Mouse (Mus musculus) testis, postnatal 10 days (tissue): ENCODE results near the gene Ndufaf3.
A peak's percentile ranks its signal among the peaks of the same experiment; 100 is the strongest.

ENCODE experiments used
- DNase-seq: peaks from one replicate; pipeline ENCODE4 v3.0.0; 2021; ENCODE audit warnings: low spot score

Gene Ndufaf3

DNA sequence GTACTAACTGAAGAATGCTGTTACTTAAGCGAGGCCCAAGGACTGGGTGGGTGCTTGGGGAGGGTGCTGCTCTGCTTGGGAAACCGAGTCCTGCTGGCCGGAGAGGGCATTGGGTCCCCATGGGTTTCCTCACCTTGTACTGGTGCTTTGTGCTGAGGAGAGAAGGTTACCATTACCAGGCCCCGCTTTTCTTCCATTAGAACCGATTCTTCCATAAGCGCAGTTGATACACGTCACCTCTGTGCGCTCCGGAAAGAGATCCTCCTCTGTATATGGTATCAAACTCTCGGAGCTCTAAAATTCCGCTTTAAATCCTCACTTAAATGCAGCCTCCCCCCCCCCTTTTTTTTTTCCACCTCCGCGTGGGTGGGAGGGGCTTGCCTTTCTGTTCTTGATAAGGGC is 49.3 kb downstream of the Ndufaf3 start:
- DNase-seq, result no peak

DNA sequence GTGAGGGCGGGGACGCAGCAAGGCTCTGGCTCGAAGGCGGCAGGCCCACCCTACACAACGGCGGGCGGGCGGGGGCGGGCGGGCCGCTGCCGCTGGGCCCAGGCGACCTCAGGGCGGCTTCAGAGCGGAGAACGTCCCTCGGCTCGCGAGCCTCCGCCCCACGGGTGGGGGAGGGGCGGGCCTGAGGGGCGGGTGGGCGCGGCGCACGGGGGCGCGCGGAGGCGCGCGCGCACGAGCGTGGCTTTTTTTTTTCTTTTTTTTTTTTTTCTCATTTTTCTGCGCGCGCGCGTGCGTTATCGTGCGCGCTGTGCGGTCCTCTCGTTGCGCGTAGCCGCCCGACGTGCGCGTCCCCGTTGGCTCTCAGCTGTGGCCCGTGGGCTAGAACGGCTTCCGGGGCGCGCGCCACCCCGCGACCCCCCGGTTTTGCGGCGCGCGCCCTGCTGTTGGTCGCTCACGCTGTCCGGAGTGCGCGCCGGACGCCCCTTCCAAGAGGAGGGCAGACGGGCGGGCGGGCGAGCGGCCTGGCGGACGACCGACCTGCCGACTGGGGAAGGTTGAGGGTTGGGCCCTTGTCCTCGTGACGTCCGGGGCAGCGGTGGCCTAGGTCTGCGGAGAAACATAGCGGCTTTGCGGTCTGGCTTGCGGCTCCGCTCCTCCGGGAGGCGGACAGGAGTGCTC is 49.8 kb downstream of the Ndufaf3 start:
- peak; percentile 93 for DNase-seq

DNA sequence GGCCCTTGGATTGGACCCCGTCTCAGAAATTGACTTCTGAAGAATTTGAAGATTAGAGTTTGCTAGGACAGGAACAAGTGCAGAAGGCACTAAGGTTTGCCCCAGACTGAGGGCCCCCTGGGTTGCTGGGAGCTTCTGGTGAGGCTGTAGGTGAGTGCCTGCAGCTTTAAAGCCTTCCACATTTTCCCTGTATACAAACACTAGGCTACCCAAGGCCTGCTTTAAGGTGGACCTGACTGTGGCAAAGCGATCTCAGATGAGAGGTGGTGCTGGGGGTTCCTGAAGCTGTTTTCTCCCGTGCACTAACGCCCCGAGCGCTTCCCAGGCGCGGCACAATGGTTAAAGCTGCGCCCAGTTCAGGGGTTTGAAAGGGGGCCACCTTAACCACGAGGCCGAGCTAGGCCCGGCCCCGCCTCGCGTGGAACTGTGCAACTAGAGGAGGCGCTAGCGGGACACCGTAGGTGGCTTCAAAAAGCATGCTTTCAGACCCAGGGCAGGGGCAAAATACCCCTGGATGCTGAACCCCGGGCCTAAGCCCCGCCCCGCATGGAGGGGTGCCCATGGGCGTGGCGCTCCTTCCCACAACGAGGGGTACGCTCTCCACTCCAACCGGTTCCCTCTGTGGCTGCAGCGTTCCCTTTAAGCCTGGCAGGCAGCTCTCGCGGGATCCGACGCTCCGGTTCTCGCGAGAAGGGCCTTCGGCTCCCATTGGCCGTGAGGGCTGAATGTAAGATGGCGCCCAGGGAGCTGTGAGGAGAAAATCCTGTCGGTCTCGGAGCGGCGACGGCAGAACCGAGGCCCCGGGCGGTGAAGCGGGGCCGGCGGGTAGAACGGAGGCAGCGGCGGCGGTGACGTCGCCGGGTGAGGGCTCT is 50.6 kb downstream of the Ndufaf3 start, which contains the start of gene Qrich1:
Qrich1 (plus strand) TSS at position 427 of the 872 bp plus-strand sequence.
- DNase-seq, result peak; percentile 94
